Mouse (Mus musculus) left cerebral cortex, postnatal 14 days (tissue): ENCODE results near the gene Nod2. TPM values are rescaled to one million over a fixed set of nuclear protein-coding genes. Genes with fewer than 3 reads are reported as not detected.
A peak's percentile ranks its signal among the peaks of the same experiment; 100 is the strongest.

Experiments used
- DNase-seq, 2 experiments: peaks; one replicate each; pipeline ENCODE4 v3.0.0; 2021 to 2022; ENCODE audit warnings: low spot score in 2 of 2, mixed read lengths in 1 of 2
- intact Hi-C: fragments of 180-260 bp; cut with DNase I; formaldehyde crosslinking; loops from one replicate; pipeline ENCODE4 v1.15.1; 2025
- total RNA-seq, 2 experiments: library from RNA; stranded (reverse); gene quantifications; 2 replicates each; pipeline ENCODE4 v1.2.3; 2021

The Nod2 gene
- total RNA-seq, 2 experiments from 2014 or later: 0.51 to 0.53 TPM

DNA sequence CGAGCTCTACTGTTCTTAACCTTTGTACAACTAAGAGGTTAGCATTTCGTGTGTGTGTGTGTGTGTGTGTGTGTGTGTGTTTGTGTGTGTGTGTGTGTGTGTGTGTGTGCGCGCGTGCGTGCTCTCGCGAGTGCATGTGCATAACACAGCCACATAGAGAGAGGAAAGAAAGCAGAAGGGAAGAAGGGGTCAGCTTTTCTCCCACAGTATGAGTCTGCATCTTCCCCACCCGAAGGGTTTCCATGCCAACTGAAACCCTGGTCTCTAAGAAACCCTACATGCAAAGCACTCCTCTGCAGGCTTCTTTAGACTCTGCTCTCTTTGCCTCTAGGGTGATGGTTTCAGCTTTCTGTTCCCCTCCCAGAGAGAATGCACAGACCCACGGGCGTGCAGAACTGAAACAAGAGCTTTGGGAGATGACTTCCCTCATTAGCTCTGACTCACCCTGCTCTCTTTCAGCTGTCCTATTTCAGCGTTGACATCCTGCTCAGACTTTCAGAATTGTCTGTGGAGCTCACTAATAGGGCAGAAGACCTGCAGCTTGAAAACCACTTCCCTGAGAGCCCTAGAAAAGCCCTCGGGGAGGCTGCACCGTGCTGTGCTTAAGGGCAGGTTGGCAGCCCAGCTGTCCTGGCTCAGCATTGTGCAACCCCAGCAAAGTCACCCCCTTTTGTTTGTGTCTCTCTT lies 21.4 kb downstream of the Nod2 start:
- DNase-seq: peak; percentile 61 to 90
- intact Hi-C loops: no loop called here

GRCm38 (mm10) chr8:88670782-88671181 lies 23.7 kb downstream of the Nod2 start:
- no peak for DNase-seq
- intact Hi-C loops: no loop called here

DNA sequence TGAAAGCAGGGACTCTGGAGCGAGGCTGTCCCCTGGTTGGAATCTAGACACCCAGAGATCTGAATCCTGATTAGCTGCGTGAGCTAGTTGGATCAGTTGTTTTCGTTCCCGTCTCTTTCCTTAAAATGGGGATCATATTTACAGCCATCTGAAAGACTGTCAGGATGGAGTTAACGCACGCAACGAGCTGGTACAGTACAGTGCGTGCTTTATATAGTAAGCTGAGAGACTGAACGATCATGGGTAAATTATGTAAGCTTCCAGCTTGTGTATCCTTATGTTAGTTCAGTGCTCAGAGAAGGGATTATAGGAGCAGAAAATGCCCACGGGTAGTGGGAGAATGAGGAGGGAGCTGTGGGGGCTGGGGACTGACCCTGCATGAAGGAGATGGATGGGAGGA lies 24.5 kb downstream of the Nod2 start:
- peak; percentile 44 to 74 for DNase-seq
- intact Hi-C loops: no loop called here

DNA sequence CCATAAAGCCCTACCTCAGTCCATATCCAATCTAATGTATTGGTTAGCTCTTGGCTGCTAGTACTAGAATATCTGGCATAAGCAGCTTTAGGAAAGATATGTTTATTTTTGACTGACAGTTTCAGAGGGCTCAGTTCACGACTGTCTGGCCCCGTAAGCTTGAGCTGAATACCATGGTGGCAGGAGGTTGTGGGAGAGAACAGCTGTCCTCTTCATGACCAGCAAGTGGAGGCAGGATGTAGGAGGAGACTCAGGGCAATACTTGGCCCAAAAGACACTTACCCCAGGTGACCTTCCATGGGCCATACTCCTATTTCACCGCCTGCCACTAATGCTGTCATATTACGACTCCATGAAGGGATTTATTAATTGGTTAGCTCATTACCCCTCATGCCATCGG lies 26.7 kb downstream of the Nod2 start:
- intact Hi-C loops: no loop called here
- DNase-seq: no peak

DNA sequence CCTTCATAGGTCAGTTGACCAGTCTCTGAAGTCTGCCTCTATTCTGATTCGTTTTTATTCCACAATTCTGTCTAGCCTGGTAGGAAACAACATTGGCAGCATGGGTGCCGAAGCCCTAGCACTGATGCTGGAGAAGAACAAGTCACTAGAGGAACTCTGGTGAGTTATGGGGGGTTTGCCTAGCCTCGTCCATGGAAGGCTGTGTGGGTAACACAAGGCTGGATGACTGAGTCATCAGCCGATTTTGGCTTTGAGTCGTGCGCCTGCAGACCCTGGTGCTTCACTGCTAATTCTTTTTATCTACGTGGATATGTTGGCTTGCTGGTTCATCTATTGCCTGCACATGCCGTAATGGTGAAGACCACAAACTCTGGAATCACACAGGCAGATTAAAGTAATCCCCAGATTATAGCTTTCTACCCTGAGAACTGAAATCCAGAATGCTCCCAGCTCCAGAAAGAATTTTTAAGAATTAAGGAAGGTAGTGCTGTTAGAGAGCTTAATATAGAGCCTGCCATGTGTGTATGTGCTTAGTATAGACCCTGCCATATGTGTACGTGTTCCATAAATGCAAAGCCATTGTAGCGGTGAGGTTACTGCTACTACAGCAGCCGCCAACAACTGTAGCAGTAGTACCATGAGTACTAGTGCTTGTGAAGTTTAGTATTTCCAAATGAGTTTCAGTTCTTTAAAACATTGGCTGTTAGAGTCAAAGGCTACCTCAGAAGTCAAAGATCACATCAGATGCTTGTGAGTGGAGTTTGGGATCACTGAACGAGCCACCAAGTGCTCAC lies 28.5 kb downstream of the Nod2 start:
- peak in 1 of 2 experiments; percentile 55 for DNase-seq
- intact Hi-C loops: no loop called here

DNA sequence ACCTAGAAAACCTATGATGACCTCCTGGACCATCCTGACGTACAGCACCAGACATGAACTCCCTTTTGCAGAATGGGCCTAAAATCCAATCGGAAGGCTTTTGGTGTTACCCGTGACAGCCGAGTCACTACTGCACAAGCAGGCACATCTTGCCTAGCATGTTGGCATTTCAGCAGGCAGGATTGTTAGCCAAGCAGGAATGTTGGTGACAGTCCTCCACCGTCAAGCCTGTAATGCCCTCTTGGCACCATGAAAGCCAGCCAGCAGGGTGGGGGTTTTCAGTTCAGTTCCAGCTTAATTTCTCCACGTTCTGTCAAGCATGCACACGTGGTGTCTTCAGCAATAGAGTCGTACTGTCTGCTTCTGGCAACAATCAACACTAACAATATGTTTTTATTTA lies 30.0 kb downstream of the Nod2 start:
- intact Hi-C loops: no loop called here
- DNase-seq: no peak

DNA sequence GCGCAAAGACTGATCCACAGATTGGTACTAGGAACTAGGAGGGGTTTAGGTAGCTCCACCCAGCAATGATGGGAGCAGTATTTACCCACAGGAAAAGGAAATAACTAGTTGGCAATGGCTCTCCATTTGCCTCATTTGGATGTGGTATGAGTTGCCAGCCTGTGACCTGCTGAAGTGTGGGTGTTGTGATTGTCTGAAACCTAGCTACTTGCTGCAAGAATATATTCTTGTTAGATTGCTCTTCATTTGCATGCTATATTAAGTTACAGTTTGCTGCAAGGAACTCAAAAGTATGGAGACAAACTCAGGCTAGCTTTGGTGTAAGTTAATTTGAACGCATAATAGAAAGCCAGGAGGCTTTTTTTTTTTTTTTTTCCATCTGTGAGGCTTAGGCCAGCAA lies 33.5 kb downstream of the Nod2 start:
- DNase-seq: peak in 1 of 2 experiments; percentile 43
- intact Hi-C loops: no loop called here

DNA sequence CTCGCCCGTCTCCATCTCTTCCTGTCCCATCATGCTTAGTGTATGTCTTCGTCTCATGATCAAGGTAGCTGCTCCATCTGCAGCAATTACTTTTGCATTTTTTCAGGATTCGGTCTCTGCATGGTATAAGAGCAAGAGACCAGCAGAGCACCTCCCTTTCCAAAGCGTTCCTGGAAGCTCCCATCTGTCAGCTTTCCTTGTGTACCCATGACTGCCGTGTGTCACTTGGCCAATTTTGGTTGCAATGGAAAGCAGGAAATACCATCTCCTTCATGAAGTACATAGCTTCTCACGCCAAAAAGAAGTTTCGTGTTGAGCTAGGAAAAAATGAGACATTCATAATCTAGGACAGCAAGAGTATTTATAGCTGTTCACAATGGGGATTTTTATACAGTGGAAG lies 33.9 kb downstream of the Nod2 start:
- intact Hi-C loops: no loop called here
- DNase-seq: peak in 1 of 2 experiments; percentile 62

GRCm38 (mm10) chr8:88683656-88684289 lies 36.7 kb downstream of the Nod2 start:
- intact Hi-C loops: no loop called here
- no peak for DNase-seq

DNA sequence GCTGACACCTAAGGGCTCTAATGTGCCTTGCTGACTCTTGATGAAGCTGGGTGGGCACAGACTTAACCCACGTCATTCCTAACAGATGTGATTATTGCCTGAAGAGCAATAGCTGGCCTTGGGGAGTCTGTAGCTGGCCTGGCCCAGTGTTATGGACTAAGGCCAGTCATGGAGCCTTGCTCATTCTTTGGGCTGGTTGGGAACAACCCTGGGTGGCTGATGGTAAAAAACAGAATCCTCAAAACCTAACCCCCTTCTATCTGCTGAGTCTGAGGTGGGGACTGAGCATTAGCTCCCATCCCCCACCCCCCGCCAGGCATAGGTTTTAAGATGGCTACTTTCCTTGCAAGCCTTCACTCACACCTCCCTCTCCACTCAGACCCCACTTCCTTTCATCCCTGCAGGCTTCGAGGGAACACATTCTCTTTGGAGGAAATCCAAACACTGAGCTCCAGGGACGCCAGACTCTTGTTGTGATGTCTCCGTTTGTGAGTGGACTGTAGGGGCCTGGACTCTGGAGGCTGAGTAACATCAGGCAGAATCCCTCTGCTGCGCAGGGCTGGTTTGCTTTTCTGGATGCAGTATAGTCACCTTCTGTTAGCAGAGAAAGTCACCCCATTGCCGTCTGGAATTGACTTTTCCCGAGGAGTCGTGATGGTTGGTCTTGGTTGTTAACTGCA lies 39.3 kb downstream of the Nod2 start:
- no peak for DNase-seq

GRCm38 (mm10) chr8:88686906-88687235 lies 39.8 kb downstream of the Nod2 start:
- no peak for DNase-seq
- intact Hi-C loops: no loop called here

More for the DNA sequence above, 39.3 kb downstream of the Nod2 start:
- intact Hi-C loops: no loop called here

DNA sequence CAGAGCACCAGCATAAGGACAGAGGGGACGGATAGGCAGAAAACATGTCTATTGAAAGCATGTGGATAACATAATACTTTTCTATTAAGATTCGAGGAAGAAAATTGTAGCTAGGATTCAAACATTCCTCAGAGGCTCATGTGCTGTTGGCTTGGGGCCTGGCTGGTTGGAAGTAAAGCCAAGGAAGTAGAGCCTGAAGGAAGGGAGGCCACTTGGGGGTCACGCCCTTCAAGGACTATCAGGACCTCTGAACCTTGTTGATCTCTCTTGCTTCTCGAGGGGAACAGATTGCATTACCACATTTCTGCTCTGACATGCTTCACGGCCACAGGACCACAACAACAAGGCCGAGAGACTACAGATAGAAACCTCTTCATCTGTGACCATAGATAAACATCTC lies 42.0 kb downstream of the Nod2 start:
- intact Hi-C loops: no loop called here
- peak in 1 of 2 experiments; percentile 2 for DNase-seq

- peak in 1 of 2 experiments; percentile 1 for DNase-seq
- intact Hi-C loops: no loop called here
Measured at GRCm38 (mm10) chr8:88689891-88690290, 42.8 kb downstream of the Nod2 start.

GRCm38 (mm10) chr8:88691342-88691948 lies 44.3 kb downstream of the Nod2 start:
- intact Hi-C loops: no loop called here
- DNase-seq: peak in 1 of 2 experiments; percentile 2

GRCm38 (mm10) chr8:88691961-88692360 lies 44.8 kb downstream of the Nod2 start:
- no peak for DNase-seq
- intact Hi-C loops: no loop called here

- DNase-seq: no peak
- intact Hi-C loops: no loop called here
Measured at GRCm38 (mm10) chr8:88692866-88693265, 45.8 kb downstream of the Nod2 start.

GRCm38 (mm10) chr8:88693376-88693775 lies 46.3 kb downstream of the Nod2 start:
- no peak for DNase-seq
- intact Hi-C loops: no loop called here

GRCm38 (mm10) chr8:88694291-88694690 lies 47.2 kb downstream of the Nod2 start:
- no peak for DNase-seq
- intact Hi-C loops: no loop called here

GRCm38 (mm10) chr8:88696228-88696627 lies 49.1 kb downstream of the Nod2 start:
- intact Hi-C loops: loop anchor here (5.0 kb wide), 1 partner anchor 334 kb away; the partner anchor contains the start of gene Brd7
- DNase-seq: no peak
